ENCODE assay signal across 24 mouse cellular contexts in genomic region chr6:84875869-84876268, GRCm38 (mm10).
DNase-seq lines count a peak whose midpoint lies in the region; ATAC-seq and TF ChIP-seq lines count a peak whose summit lies in the region.
"Had no signal": no experiment of that assay in that cellular context is flagged by ENCODE, and none has a peak within 500 bp of the region (broad histone marks: within the 10 kb centered on the region; RNA-seq: fewer than 3 reads in every experiment).

No protein-coding gene starts in this region.

- H3K36me3 ChIP-seq in limb, embryonic 12.5 days = no peaks in the 10 kb centered on the region
- H3K36me3 ChIP-seq: heart, embryonic 13.5 days; midbrain, embryonic 15.5 days; neural tube, embryonic 12.5 days had no signal

- 48% methylated on average over 5 of the region's 5 CpGs for WGBS in limb, embryonic 12.5 days

- no peak for ATAC-seq in limb, embryonic 12.5 days (ENCODE audit: insufficient number of reproducible peaks, insufficient read depth, low FRiP score, low TSS enrichment, low read depth)
- ATAC-seq: forebrain, embryonic 14.5 days; midbrain, embryonic 15.5 days had no signal

- no peak overlapping the region for H3K4me2 ChIP-seq in limb, embryonic 12.5 days
- H3K4me2 ChIP-seq: heart, embryonic 13.5 days; hindbrain, embryonic 14.5 days; midbrain, embryonic 15.5 days; neural tube, embryonic 12.5 days had no signal

- H3K27me3 ChIP-seq in limb, embryonic 12.5 days = no peaks in the 10 kb centered on the region
- H3K27me3 ChIP-seq: heart, embryonic 13.5 days; midbrain, embryonic 15.5 days; neural tube, embryonic 12.5 days had no signal

- H3K9me3 ChIP-seq in limb, embryonic 12.5 days = no peaks in the 10 kb centered on the region
- H3K9me3 ChIP-seq: heart, embryonic 13.5 days; midbrain, embryonic 15.5 days; neural tube, embryonic 12.5 days had no signal

- DNase-seq in 3T3-L1 (ENCODE audit: low read depth, low spot score) (peak; percentile 69), NIH3T3 (ENCODE audit: low read depth) (peak; percentile 84), adipocyte (ENCODE audit: low spot score) (no peak)
- DNase-seq in right cerebral cortex, postnatal 25 days = no peak
- no peak for DNase-seq in thymus, postnatal 14 days
- no peak for DNase-seq in heart, postnatal 36 days
- DNase-seq: adrenal gland, postnatal 14 days; cerebellum, adult 11-12 months; cerebellum, postnatal 10 days; gastrocnemius, postnatal 25 days; heart, adult 2 months; heart, postnatal 14 days; kidney, adult 8-10 months; kidney, postnatal 10 days; lung, postnatal 4 days; right cerebral cortex, postnatal 4 days; thymus, adult 2 months had no signal

- H3K9ac ChIP-seq in limb, embryonic 12.5 days (replicated peaks) = no peak overlapping the region
- H3K9ac ChIP-seq: heart, embryonic 13.5 days; hindbrain, embryonic 14.5 days; midbrain, embryonic 15.5 days; neural tube, embryonic 12.5 days had no signal

- TF ChIP-seq CTCF in embryonic fibroblast, embryonic 13.5 days (IDR thresholded peaks at IDR 0.05; ENCODE audit: borderline replicate concordance, insufficient read depth, low read length) = no peak

- no peaks in the 10 kb centered on the region; the same call in 1 of the 2 replicates for H3K4me1 ChIP-seq in embryonic fibroblast, embryonic 13.5 days (ENCODE audit: control insufficient read depth, insufficient read depth, low read length)
- peaks cover 10% of the 10 kb centered on the region for H3K4me1 ChIP-seq in limb, embryonic 12.5 days (replicated peaks)
- H3K4me1 ChIP-seq: midbrain, embryonic 15.5 days; neural tube, embryonic 12.5 days had no signal

- no peak for TF ChIP-seq POLR2A in embryonic fibroblast, embryonic 13.5 days (IDR thresholded peaks at IDR 0.05; ENCODE audit: low read depth, low read length)

- intact Hi-C loops in heart, postnatal 36 days (cut with DNase I) = no loop called here

- H3K27ac ChIP-seq in embryonic fibroblast, embryonic 13.5 days (ENCODE audit: insufficient read depth, low read length) = peak overlapping the region; percentile 64
- H3K27ac ChIP-seq in limb, embryonic 12.5 days = peak overlapping the region; percentile 75
- H3K27ac ChIP-seq: heart, adult 2 months; heart, embryonic 13.5 days; hindbrain, embryonic 14.5 days; midbrain, embryonic 15.5 days; neural tube, embryonic 12.5 days had no signal

- H3K4me3 ChIP-seq in embryonic fibroblast, embryonic 13.5 days (ENCODE audit: insufficient read depth, low read length) = no peak overlapping the region
- H3K4me3 ChIP-seq in limb, embryonic 12.5 days (replicated peaks) = no peak overlapping the region
- H3K4me3 ChIP-seq: heart, adult 2 months; heart, embryonic 13.5 days; midbrain, embryonic 15.5 days; neural tube, embryonic 12.5 days had no signal

Comparison
In these comparisons a context has a peak if more than half of its experiments do, and no peak if none do; other contexts are left out.
1. DNase-seq: peak in 3T3-L1 (single experiment) and NIH3T3 (single experiment); none in adipocyte (single experiment), right cerebral cortex, postnatal 25 days (single experiment), thymus, postnatal 14 days (single experiment) and heart, postnatal 36 days (0 of 2).